Mouse (Mus musculus): ENCODE measurements at regions not wholly inside any gene's neighbourhood (a gene's known extent, or its start where the extent isn't known, plus 50 kb on each side); places are given as distances from the start of the nearest gene placed in this dataset.

DNA sequence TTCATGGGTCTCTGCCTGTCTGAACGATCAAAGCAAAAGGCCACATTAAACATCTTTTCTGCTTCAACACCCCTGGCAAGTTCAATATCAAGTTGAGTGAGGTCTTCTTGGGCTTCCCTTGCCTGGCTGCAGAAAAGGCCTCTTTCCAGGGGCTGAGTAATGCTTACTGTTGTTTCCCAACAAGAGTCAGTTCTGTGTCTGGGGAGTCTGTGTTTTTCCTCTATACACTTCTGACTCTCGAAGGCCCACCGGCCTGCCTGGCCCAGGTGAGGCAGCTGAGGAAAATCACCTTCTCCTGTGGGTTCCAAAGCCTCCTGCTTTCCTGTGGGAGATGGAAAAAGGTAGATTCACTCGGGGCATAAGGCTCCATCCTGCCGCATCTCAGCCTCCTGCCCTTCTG lies 111.7 kb upstream of the Lpp start:
- in situ Hi-C loops (cut with MboI; ENCODE audit: low pct_unique_long_range_greater_than_20kb in 1 of 2, low sequenced_read_pairs in 2 of 2, unreplicated experiment in 1 of 2), result no loop called here

GRCm38 (mm10) chr16:24277857-24278256 lies 115.5 kb upstream of the Lpp start:
- in situ Hi-C loops (cut with MboI; ENCODE audit: low pct_unique_long_range_greater_than_20kb in 1 of 2, low sequenced_read_pairs in 2 of 2, unreplicated experiment in 1 of 2), result no loop called here

GRCm38 (mm10) chr16:24262701-24263100 lies 130.6 kb upstream of the Lpp start:
- in situ Hi-C loops (cut with MboI; ENCODE audit: low pct_unique_long_range_greater_than_20kb in 1 of 2, low sequenced_read_pairs in 2 of 2, unreplicated experiment in 1 of 2), result no loop called here

DNA sequence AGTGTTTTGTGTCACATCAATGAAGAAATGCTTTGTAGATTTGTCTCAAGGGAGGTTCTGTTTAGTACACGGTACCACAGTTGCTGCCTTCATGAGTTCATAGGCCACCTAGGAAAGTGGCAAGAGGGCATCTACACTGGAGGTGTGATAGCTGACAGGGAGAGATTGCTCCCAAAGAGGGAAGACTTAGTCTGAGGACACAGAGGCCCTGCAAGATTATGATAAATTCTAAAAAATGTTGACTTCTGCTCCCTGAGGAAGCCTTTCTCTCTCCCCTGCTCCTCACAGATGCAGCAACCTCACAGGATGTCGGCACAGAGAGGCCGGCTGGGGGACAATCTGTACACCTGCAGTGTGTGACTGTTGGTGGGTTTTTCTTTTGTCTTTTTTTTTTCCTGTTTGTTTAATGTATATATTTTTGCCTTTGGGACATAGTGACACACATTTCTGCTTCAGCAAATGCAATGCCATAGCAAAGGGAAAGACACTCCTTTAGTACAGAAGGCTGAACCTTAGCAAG lies 133.5 kb upstream of the Lpp start:
- in situ Hi-C loops (cut with MboI; ENCODE audit: low pct_unique_long_range_greater_than_20kb in 1 of 2, low sequenced_read_pairs in 2 of 2, unreplicated experiment in 1 of 2), result no loop called here

- in situ Hi-C loops (cut with MboI; ENCODE audit: low pct_unique_long_range_greater_than_20kb in 1 of 2, low sequenced_read_pairs in 2 of 2, unreplicated experiment in 1 of 2), result no loop called here
Observed at GRCm38 (mm10) chr16:24258991-24259390, 134.3 kb upstream of the Lpp start.

DNA sequence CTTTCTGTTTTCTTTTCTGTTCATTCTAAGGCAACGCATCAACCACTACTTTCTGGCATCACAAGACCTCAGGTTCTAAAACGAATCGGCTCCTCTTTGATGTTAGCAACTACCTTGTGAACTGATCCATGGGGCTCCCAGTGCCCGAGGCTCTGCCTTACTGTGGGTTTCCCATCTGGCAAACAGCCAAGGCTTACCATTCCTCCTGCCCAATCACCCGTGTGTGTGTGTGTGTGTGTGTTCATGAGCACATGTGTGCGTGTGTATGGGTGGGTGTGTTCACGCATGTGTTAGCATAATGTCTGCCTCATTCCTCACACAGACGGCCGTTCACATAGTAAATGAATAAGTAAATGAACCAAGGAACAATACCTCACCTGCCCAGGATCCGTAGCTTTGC lies 138.3 kb upstream of the Lpp start:
- in situ Hi-C loops (cut with MboI; ENCODE audit: low pct_unique_long_range_greater_than_20kb in 1 of 2, low sequenced_read_pairs in 2 of 2, unreplicated experiment in 1 of 2), result no loop called here

DNA sequence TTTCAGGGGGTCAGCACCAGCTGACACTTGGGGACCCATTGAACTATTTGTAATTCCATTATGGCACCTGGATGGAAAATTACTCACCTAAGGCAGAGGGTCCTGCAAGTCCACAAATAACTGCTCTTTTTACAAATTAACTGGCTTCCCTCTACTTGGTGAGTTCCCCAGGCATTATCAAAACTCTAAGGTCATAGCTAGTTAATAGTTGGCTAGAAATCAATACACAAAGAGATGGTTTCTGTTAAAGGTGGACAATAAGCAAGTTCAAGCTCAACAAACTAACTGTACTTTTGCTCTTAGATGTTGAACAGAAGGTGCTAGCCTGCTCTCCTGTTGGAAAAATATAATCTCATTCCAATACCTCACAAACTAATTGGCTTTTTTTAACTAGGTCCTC lies 138.7 kb upstream of the Lpp start:
- in situ Hi-C loops (cut with MboI; ENCODE audit: low pct_unique_long_range_greater_than_20kb in 1 of 2, low sequenced_read_pairs in 2 of 2, unreplicated experiment in 1 of 2), result no loop called here

- in situ Hi-C loops (cut with MboI; ENCODE audit: low pct_unique_long_range_greater_than_20kb in 1 of 2, low sequenced_read_pairs in 2 of 2, unreplicated experiment in 1 of 2), result no loop called here
Observed at GRCm38 (mm10) chr16:24254143-24254542, 139.2 kb upstream of the Lpp start.

DNA sequence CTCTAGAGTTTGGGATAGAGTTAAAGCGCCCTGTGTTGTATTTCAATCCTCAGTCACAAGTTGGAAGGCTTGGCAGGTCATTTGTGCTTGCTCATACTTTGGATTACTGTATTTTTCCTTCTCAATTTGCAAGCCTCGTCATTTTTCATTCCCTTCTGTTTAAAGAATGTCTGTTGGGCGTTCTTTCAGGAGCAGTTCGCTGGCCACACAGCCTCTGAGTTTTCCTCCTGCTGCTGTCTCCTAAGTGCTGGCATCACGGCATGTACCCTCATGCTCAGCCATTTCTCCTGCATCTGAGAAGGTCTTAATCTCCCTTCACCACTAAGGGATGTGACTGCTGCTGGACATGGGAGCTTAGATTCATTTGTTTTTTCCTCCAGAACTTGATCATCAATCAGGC lies 146.0 kb upstream of the Lpp start:
- in situ Hi-C loops (cut with MboI; ENCODE audit: low pct_unique_long_range_greater_than_20kb in 1 of 2, low sequenced_read_pairs in 2 of 2, unreplicated experiment in 1 of 2), result no loop called here

- in situ Hi-C loops (cut with MboI; ENCODE audit: low pct_unique_long_range_greater_than_20kb in 1 of 2, low sequenced_read_pairs in 2 of 2, unreplicated experiment in 1 of 2), result no loop called here
Observed at GRCm38 (mm10) chr16:24238075-24238555, 155.2 kb upstream of the Lpp start.

DNA sequence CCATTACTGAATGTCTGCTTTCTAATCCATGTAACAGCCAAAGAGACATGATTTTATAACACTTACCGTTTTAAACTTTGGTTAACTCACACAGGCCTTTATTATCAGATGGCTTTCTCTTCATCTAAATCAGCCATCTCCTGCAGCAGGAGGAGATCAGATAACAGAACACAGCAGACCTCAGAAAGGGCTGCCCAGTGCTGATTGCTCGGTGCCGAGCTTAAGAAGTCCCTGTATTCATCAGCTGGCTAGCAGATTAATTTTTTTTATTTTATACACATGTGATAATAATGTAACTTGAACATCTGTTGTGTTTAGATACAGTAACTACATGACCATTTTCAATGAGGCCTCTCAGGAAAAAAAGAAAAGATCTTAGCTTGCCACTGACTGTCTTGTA lies 155.9 kb upstream of the Lpp start:
- in situ Hi-C loops (cut with MboI; ENCODE audit: low pct_unique_long_range_greater_than_20kb in 1 of 2, low sequenced_read_pairs in 2 of 2, unreplicated experiment in 1 of 2), result no loop called here

DNA sequence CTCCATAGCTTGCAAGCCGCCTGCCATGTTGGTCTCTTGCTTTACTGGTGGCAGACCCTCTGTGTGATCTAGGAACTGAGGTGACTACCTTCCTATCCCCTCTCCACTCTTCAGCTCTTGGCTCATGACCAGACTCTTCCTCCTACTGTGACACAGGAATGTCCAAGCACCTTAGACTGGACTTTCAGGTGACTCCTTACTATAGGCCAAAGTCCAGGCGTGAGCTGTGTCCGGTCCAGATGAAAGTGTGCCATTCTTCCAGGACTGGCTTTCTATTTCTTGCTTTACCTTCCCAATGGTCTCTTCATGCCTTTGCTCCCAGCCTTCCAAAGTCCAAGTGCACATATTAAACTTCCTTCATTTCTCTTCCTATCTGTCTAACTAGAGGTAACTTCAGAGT lies 156.3 kb upstream of the Lpp start:
- in situ Hi-C loops (cut with MboI; ENCODE audit: low pct_unique_long_range_greater_than_20kb in 1 of 2, low sequenced_read_pairs in 2 of 2, unreplicated experiment in 1 of 2), result no loop called here

- in situ Hi-C loops (cut with MboI; ENCODE audit: low pct_unique_long_range_greater_than_20kb in 1 of 2, low sequenced_read_pairs in 2 of 2, unreplicated experiment in 1 of 2), result no loop called here
Observed at GRCm38 (mm10) chr16:24236511-24236910, 156.8 kb upstream of the Lpp start.

DNA sequence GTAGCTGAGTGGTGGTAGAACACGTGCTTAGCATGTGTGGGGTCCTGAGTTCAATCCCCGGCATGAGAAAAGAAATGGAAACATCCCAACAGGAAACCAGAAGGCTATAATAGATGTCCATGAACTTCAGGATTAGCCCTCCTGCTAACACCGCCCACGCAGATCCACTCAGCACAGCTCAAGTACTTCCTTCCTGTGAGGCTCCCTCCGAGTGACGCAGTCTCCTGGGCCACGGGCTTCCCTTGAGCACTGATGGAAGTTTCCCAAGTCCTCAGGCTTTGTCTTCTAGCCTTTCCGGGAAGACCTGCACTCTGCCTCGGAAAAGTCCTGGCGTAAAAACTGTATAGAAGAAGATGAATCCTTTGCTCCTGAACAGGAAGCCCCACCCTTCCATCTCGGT lies 158.5 kb upstream of the Lpp start:
- in situ Hi-C loops (cut with MboI; ENCODE audit: low pct_unique_long_range_greater_than_20kb in 1 of 2, low sequenced_read_pairs in 2 of 2, unreplicated experiment in 1 of 2), result no loop called here

- in situ Hi-C loops (cut with MboI; ENCODE audit: low pct_unique_long_range_greater_than_20kb in 1 of 2, low sequenced_read_pairs in 2 of 2, unreplicated experiment in 1 of 2), result no loop called here
Observed at GRCm38 (mm10) chr16:24232001-24232530, 161.2 kb upstream of the Lpp start.

DNA sequence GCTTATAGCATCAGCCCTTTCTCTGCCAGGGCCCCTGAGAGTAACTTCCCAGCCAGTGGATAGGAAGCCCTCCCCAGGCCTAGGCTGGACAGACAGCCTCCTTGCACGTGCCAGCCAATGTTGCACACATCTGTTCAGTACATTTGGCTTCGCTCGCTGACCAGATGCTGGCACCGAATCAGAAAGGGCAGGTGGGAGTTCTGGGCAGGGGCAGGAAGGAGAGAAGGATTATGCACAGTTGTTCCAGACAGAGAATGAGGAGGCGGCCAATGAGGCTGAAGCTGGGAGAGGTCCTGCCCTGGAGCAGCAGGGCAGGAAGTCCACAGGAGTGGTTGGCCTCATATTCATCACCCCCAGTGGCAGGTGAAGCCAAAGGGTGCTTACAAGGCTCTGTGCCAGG lies 161.8 kb upstream of the Lpp start:
- in situ Hi-C loops (cut with MboI; ENCODE audit: low pct_unique_long_range_greater_than_20kb in 1 of 2, low sequenced_read_pairs in 2 of 2, unreplicated experiment in 1 of 2), result no loop called here

DNA sequence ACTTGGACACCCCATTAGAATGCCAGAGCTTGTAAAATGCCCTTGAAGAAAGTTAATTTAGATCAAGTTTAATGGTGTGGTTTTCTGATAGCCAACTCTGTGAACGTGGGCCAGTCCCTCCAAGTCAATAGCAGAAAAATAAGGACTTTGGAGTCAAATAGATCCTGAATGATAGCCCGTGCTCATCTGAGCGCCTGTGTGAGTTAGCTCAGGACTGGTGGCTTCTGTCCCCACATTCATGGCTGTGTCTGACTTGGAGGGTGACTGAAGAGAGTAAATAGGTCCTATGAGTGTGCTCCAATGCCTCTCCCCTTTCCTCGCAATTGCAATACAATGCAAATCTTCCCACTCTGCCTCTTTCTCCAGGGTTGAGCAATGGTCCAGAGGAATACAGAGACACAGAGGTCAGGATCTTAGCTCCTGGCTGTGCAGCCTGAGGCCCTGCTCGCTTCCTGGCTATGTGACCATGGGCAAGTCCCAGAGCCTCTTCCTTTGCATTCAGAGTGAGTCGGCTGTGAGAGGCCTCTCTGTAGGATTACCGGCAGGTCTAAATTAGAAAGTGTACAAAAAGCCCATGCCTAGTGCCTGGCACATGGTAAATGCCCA lies 164.2 kb upstream of the Lpp start:
- in situ Hi-C loops (cut with MboI; ENCODE audit: low pct_unique_long_range_greater_than_20kb in 1 of 2, low sequenced_read_pairs in 2 of 2, unreplicated experiment in 1 of 2), result no loop called here

DNA sequence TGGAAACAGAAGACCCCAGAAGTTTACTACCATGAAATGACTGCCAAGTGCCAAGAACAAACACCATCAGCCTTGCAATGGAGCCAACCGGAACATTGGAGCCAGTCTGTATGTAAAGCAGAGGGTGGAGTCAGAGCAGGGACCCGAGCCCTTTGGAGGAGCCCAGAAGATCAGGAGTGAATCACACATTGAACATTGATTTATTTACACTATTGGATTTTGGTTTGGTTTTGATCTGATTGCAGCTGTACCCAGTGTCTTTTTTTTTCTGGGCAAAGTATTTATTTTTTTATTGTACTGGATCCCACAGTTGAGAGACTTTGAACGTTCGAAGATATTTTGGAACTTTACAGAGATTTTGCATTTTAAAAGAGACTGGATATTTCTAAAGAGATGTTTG lies 167.4 kb upstream of the Lpp start:
- in situ Hi-C loops (cut with MboI; ENCODE audit: low pct_unique_long_range_greater_than_20kb in 1 of 2, low sequenced_read_pairs in 2 of 2, unreplicated experiment in 1 of 2), result no loop called here

GRCm38 (mm10) chr16:24225090-24225489 lies 168.2 kb upstream of the Lpp start:
- in situ Hi-C loops (cut with MboI; ENCODE audit: low pct_unique_long_range_greater_than_20kb in 1 of 2, low sequenced_read_pairs in 2 of 2, unreplicated experiment in 1 of 2), result no loop called here

- in situ Hi-C loops (cut with MboI; ENCODE audit: low pct_unique_long_range_greater_than_20kb in 1 of 2, low sequenced_read_pairs in 2 of 2, unreplicated experiment in 1 of 2), result no loop called here
Observed at GRCm38 (mm10) chr16:24223901-24224300, 169.4 kb upstream of the Lpp start.

- in situ Hi-C loops (cut with MboI; ENCODE audit: low pct_unique_long_range_greater_than_20kb in 1 of 2, low sequenced_read_pairs in 2 of 2, unreplicated experiment in 1 of 2), result no loop called here
Observed at GRCm38 (mm10) chr16:24223527-24223880, 169.8 kb upstream of the Lpp start.

Data from mouse embryonic stem cell (cell line).